Mouse (Mus musculus): Measurements from ENCODE around the gene Olfr1181.
"Not testable (repeated sequence)": the region's sequence is repeated elsewhere in the genome, so short reads cannot be mapped to it uniquely, and the experiment has no call there.

Olfr1181 gene

DNA sequence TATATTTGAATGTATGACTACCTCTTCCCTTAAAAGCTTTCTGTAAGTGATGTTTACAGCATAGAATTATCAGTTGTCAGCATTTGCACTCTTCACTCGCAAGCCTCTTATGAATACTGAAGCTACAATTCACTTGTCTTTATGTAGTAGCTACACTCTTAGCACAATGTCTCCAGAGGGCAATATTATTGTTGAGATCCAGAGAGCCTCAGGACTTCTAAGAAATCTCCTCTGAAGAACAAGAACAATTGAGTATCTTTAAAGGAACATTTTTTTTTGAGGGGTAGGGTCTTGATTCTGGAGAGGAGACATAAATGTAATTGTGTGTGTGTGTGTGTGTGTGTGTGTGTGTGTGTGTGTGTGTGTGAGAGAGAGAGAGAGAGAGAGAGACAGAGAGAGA, at the start of gene Olfr1181:
Gene Olfr1181, minus strand, starts transcription at position 101 of the 400 bp plus-strand sequence.
- no peak for DNase-seq

DNA sequence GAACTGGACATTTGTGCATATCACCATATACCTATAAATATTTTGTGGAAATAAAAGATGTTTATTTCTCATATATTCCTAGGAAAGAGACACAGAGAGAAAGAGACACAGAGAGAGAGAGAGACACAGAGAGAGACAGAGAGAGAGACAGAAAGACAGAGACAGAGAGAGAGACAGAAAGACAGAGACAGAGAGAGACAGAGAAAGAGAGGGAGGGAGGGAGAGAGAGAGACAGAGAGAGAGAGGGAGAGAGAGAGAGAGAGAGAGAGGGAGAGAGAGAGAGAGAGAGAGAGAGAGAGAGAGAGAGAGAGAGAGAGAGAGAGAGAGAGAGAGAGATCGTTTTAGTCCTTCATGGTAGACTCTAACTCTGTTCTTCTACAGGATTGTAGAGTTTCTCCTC, 28.6 kb upstream of the Olfr1181 start, which contains the start of gene Olfr1183:
Gene Olfr1183, plus strand, starts transcription at position 301 of the 400 bp plus-strand sequence.
- DNase-seq: not testable (repeated sequence)

DNA sequence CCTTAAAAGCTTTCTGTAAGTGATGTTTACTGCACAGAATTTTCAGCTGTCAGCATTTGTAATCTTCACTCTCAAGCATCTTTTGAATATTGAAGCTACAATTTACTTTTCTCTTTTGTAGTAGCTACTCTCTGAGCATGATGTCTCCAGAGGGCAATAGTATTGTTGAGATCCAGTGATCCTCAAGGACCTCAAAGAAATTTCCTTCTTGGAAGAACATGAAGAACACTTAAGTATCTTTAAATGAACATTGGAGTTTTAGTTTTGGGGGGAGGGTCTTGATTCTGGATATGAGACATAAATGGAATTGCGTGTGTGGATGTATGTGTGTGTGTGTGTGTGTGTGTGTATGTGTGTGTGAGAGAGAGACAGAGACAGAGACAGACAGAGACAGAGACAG, 23.1 kb upstream of the Olfr1181 start, which contains the start of gene Gm13757:
Gene Gm13757, minus strand, starts transcription at position 101 of the 400 bp plus-strand sequence.
- no peak for DNase-seq

DNA sequence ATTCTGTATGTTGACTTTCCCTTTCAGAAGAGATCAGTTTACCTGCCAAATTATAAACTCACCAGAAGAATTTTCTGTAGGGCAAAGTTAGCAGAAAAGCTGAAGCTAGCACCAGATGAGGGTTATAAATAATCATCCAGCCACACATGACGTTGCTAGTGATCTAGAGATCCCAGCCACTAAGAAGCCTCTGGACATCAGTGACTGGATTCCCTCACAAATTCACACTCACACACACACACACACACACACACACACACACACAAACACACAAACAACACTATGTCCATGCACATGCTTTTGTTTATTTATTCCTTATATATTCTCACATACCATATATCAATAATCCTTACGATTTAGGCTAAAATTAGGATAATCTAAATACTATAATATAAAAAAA, 6.9 kb downstream of the Olfr1181 start, which contains the start of gene Olfr1180:
Gene Olfr1180, minus strand, starts transcription at position 101 of the 400 bp plus-strand sequence.
- no peak for DNase-seq

DNA sequence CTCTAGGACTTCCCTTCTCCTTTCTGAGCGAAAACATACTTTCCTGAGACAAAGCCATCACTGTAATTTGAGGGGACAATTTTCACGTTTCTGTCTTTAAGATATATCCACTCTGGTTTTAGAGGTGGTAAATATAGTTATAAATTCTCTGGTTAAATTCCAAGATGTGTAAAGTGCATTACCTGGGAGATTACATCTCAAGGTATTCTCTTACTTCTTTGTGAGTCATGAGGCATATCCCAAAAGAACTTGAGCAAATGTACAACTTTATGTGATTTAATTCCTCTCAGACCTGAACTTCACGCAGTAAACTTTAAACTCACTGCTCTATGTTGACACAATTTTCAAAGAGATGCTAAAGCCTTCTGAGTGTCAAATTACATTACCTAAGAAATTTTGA, 19.6 kb downstream of the Olfr1181 start, which contains the start of gene Olfr1179:
Gene Olfr1179, minus strand, starts transcription at position 101 of the 400 bp plus-strand sequence.
- DNase-seq: no peak

DNA sequence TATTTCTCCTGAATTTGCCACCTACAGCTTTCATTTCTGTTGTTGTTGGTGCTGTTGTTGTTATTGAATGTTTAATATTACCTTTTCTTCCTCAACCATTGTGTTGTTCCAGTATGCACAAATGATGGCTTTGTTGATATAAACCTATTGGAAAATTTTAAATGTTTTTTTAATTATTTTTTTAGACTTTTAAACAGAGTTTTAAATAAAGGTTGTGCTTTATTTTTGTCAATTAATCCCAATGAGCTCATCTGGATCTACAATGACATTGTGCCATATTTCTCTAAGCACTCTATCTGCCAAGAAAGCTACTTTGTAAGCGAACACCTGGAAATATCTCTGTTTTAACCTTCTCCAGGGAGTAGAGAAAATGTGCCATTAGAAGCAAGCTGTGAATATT, 39.2 kb downstream of the Olfr1181 start, which contains the start of gene Olfr1178:
Gene Olfr1178, plus strand, starts transcription at position 301 of the 400 bp plus-strand sequence.
- no peak for DNase-seq
